Mouse (Mus musculus): ENCODE data around the gene Klk11.

DNA sequence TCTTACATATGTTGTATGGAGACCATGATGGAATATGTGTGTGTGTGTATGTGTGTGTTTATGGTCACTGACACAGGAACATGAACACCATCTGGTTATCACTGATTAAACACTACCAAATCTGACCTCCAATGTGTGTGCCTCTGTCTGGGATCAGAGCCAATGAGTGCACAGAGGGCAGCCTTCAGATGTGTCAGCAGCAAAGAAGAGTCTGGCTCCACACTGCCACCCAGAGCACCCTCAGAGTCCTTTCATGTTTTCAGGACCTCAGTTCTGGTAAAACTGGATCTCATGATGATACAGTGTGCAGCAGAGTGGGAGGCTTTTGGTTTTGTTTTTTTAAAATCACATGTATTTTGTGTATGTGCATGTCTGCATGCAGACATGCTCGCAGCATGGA, 10.9 kb downstream of the Klk11 start:
- no peak for TF ChIP-seq POLR2A (IDR thresholded peaks at IDR 0.05; ENCODE audit: extremely low read depth, insufficient read depth, low read length)
- 0 out of 2 replicates have a peak, but pooled peaks have one; percentile 19 for TF ChIP-seq CTCF (IDR thresholded peaks at IDR 0.05; ENCODE audit: extremely low read depth, insufficient read depth, low read length)

All from cortical plate, adult 2 months (tissue).